17 mouse cellular contexts compared by ENCODE assay signal in genomic region chr2:33245350-33245749, GRCm38 (mm10). TPM values are rescaled to one million over a fixed set of nuclear protein-coding genes. Genes with fewer than 3 reads are reported as not detected.
A peak's percentile ranks its signal among the peaks of the same experiment; 100 is the strongest.
DNase-seq lines count a peak whose midpoint lies in the region; TF ChIP-seq lines count a peak whose summit lies in the region.
"Had no signal": no experiment of that assay in that cellular context is flagged by ENCODE, and none has a peak within 500 bp of the region (broad histone marks: within the 10 kb centered on the region; RNA-seq: fewer than 3 reads in every experiment).

No protein-coding gene starts in this region.

- H3K9ac ChIP-seq in heart, adult 2 months (ENCODE audit: low read depth, low read length): no peak overlapping the region
- H3K9ac ChIP-seq: hindbrain, embryonic 13.5 days; liver, embryonic 12.5 days had no signal

- H3K79me2 ChIP-seq in heart, adult 2 months (replicated peaks; ENCODE audit: control insufficient read depth, insufficient read depth, low read length): no peaks in the 10 kb centered on the region

- no peak for TF ChIP-seq EP300 in heart, adult 2 months (IDR thresholded peaks at IDR 0.05; ENCODE audit: insufficient read depth, low read depth, low read length)

- peak overlapping the region; percentile 38 for H3K27ac ChIP-seq in heart, adult 2 months
- no peak overlapping the region for H3K27ac ChIP-seq in kidney, adult 2 months (ENCODE audit: insufficient read depth, low read depth, low read length)
- no peak overlapping the region for H3K27ac ChIP-seq in olfactory bulb, adult 2 months (ENCODE audit: insufficient read depth, low read depth, low read length)
- H3K27ac ChIP-seq: hindbrain, embryonic 13.5 days; liver, embryonic 12.5 days had no signal

- TF ChIP-seq POLR2A in heart, adult 2 months (IDR thresholded peaks at IDR 0.05; ENCODE audit: insufficient read depth, low read depth, low read length): no peak
- TF ChIP-seq POLR2A in kidney, adult 2 months (IDR thresholded peaks at IDR 0.05; ENCODE audit: low read depth, low read length): no peak
- no peak for TF ChIP-seq POLR2A in olfactory bulb, adult 2 months (IDR thresholded peaks at IDR 0.05; ENCODE audit: insufficient read depth, low read depth, low read length)

- no peaks in the 10 kb centered on the region for H3K36me3 ChIP-seq in heart, adult 2 months (ENCODE audit: control insufficient read depth, insufficient read depth, low read length)
- H3K36me3 ChIP-seq in kidney, adult 2 months (ENCODE audit: control insufficient read depth, insufficient read depth, low read length): no peaks in the 10 kb centered on the region
- H3K36me3 ChIP-seq: liver, embryonic 12.5 days had no signal

- intact Hi-C loops in heart, adult 2 months (cut with DNase I): no loop called here
- intact Hi-C loops in heart, postnatal 14 days (cut with DNase I): no loop called here

- H3K4me1 ChIP-seq in heart, adult 2 months (ENCODE audit: control insufficient read depth, insufficient read depth, low read length): peaks cover 8% of the 10 kb centered on the region
- H3K4me1 ChIP-seq in kidney, adult 2 months (ENCODE audit: control insufficient read depth, insufficient read depth, low read length): no peaks in the 10 kb centered on the region
- peaks cover 37% of the 10 kb centered on the region for H3K4me1 ChIP-seq in olfactory bulb, adult 2 months (ENCODE audit: control insufficient read depth, insufficient read depth, low read length)
- H3K4me1 ChIP-seq: hindbrain, embryonic 13.5 days had no signal

- no peaks in the 10 kb centered on the region for H3K27me3 ChIP-seq in heart, adult 2 months (ENCODE audit: control insufficient read depth, insufficient read depth, low read length)
- no peaks in the 10 kb centered on the region for H3K27me3 ChIP-seq in kidney, adult 2 months (replicated peaks; ENCODE audit: control insufficient read depth, insufficient read depth, low read length)
- H3K27me3 ChIP-seq: hindbrain, embryonic 13.5 days; liver, embryonic 12.5 days had no signal

- H3K4me3 ChIP-seq in heart, adult 2 months: no peak overlapping the region
- H3K4me3 ChIP-seq in kidney, adult 2 months (ENCODE audit: insufficient read depth, low read depth, low read length): no peak overlapping the region
- no peak overlapping the region for H3K4me3 ChIP-seq in olfactory bulb, adult 2 months (ENCODE audit: insufficient read depth, low read depth, low read length)
- H3K4me3 ChIP-seq: hindbrain, embryonic 13.5 days; liver, embryonic 12.5 days had no signal

- 0 out of 2 replicates have a peak, but pooled peaks have one; percentile 10 for TF ChIP-seq CTCF in heart, adult 2 months (IDR thresholded peaks at IDR 0.05)
- TF ChIP-seq CTCF in kidney, adult 2 months (conservative IDR thresholded peaks at IDR 0.05; ENCODE audit: insufficient read depth, insufficient read length, low read depth, low read length): 0 out of 2 replicates have a peak, but pooled peaks have one; percentile 12
- peak; percentile 16; the same call in 1 of the 2 replicates for TF ChIP-seq CTCF in olfactory bulb, adult 2 months (IDR thresholded peaks at IDR 0.05; ENCODE audit: insufficient read depth, low read depth, low read length)

- no peak for DNase-seq in heart, adult 2 months
- DNase-seq in heart, postnatal 14 days: no peak
- DNase-seq in kidney, adult 2 months: no peak
- DNase-seq in kidney, postnatal 14 days: no peak
- DNase-seq in testis, postnatal 14 days (ENCODE audit: low spot score): peak; percentile 30
- DNase-seq in testis, postnatal 10 days (ENCODE audit: low spot score): no peak
- DNase-seq in frontal cortex, postnatal 25 days (ENCODE audit: low spot score in 2 of 2): no peak
- DNase-seq: cerebellum, adult 9-11 months; embryo, embryonic 11 days; gastrocnemius, postnatal 14 days; kidney, adult 8-10 months; lung, postnatal 36 days; thymus, postnatal 36 days had no signal

RNA-seq across cellular contexts. Expression of gene Angptl2, which starts 29.5 kb away (rescaled TPM):
- total RNA-seq in heart, adult 2 months (2021): 10 to 100 TPM; 45.3 to 46.2 TPM
- 91.4 and 128 TPM in 2 replicates for polyA plus RNA-seq in heart, adult 2 months (2012; rRNA removed)
- 10 to 100 TPM; 83.2 to 85.0 TPM for total RNA-seq in heart, postnatal 14 days (2021)
- 90.1 and 93.0 TPM in 2 replicates for polyA plus RNA-seq in kidney, adult 2 months (2012; rRNA removed)
- polyA plus RNA-seq in olfactory bulb, adult 2 months (2012; ENCODE audit: insufficient read depth, insufficient read length, low replicate concordance, missing spikeins): not detected in 2 replicates
- polyA plus RNA-seq: G1E had no signal

Comparison
In these comparisons a context has a peak if more than half of its experiments do, and no peak if none do; other contexts are left out.
1. RNA of gene Angptl2, which starts 29.5 kb away (polyA plus RNA-seq): 90.1 to 93.0 TPM in kidney, adult 2 months and 91.4 to 128 TPM in heart, adult 2 months; not detected in olfactory bulb, adult 2 months; every median in the first group is over 10 times any median in the second.
2. Peak in every context shown above with its lines, with median percentiles within 50 percentile points of each other: CTCF ChIP-seq.